Mouse (Mus musculus) liver, embryonic 14.5 days (tissue): ENCODE data around the gene Casc3.

ENCODE experiments used
- CTCF ChIP-seq: IDR thresholded peaks from 2 replicates; pipeline ENCODE4 v1.5.1; 2016; ENCODE audit warnings: antibody characterized with exemption, low read depth, control low read depth
- EP300 ChIP-seq: IDR thresholded peaks from 2 replicates; pipeline ENCODE4 v1.6.1; 2016; ENCODE audit warnings: antibody characterized with exemption, low read depth

DNA sequence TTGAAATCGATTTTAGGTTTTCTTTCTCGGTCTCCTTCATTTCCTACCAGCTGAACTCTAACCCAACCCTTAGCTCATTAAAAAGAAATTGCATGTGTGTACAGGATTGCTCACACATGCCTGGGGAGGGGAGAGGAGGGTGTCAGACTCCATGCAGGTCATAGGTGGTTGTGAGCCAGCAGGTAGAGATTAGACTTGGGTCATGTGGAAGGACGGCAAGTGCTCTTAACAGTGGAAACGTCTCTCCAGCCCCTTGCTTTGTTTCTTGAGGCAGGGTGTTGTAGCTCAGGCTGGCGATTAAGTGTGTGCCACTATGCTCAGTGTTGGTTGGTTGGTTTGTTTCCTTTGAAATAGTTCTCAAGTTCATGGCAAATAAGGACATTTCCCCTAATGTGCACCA is 66.1 kb downstream of the Casc3 start:
- no peak for TF ChIP-seq EP300
- TF ChIP-seq CTCF: no peak
